Mouse (Mus musculus) spleen, adult 2 months (tissue): Measurements from ENCODE around the gene Polr3a. TPM values are rescaled to one million over a fixed set of nuclear protein-coding genes. Genes with fewer than 3 reads are reported as not detected.

Experiments used
- DNase-seq, 2 experiments: peaks; one replicate each; pipeline versions ENCODE4 v3.0.0 to v3.0.0-alpha.2; 2012 to 2021; ENCODE audit warnings: low spot score in 2 of 2, low read depth in 1 of 2
- H3K27ac ChIP-seq: fragments of 200-500 bp; 2 replicates; pipeline ENCODE4 v1.5.1; 2012; ENCODE audit warnings: low read length, inconsistent platforms; ENCODE audit not compliant: insufficient read depth
- H3K27me3 ChIP-seq: fragments of 200-500 bp; 2 replicates; pipeline ENCODE4 v1.6.1; 2012; ENCODE audit warnings: mild to moderate bottlenecking, moderate library complexity, low read length, inconsistent platforms; ENCODE audit not compliant: control insufficient read depth, insufficient read depth
- H3K36me3 ChIP-seq: fragments of 200-500 bp; 2 replicates; pipeline ENCODE4 v1.6.1; 2012; ENCODE audit warnings: mild to moderate bottlenecking, low read length, inconsistent platforms; ENCODE audit not compliant: control insufficient read depth, insufficient read depth
- H3K4me1 ChIP-seq: fragments of 200-500 bp; 2 replicates; pipeline ENCODE4 v1.6.1; 2011; ENCODE audit warnings: inconsistent platforms; ENCODE audit not compliant: control insufficient read depth, insufficient read depth, insufficient read length
- H3K4me3 ChIP-seq: fragments of 200-500 bp; 2 replicates; pipeline ENCODE4 v1.5.1; 2011; ENCODE audit warnings: mild to moderate bottlenecking, inconsistent platforms; ENCODE audit not compliant: insufficient read depth, insufficient read length; ENCODE audit errors: extremely low read depth
- CTCF ChIP-seq: fragments of 200-500 bp; IDR thresholded peaks from 2 replicates; pipeline ENCODE4 v1.5.1; 2011; ENCODE audit warnings: mild to moderate bottlenecking, inconsistent platforms; ENCODE audit not compliant: insufficient read depth, insufficient read length, insufficient replicate concordance; ENCODE audit errors: extremely low read depth
- POLR2A ChIP-seq: fragments of 200-500 bp; IDR thresholded peaks from 2 replicates; pipeline ENCODE4 v1.6.1; 2011; ENCODE audit warnings: low read depth, low read length, inconsistent platforms
- WGBS: fragments of 180-500 bp; shearing (Covaris S2); methylation state at CpG from one replicate; pipeline ENCODE4 v1.1.7; 2018; 5-methylcytosine and 5-hydroxymethylcytosine counted together
- polyA plus RNA-seq: library from polyadenylated mRNA; depleted of rRNA; stranded (reverse); fragments of >200 nt; gene quantifications from 2 replicates; pipeline ENCODE4 v1.2.3, GENCODE M21; 2012

Gene Polr3a
- polyA plus RNA-seq, 1 experiment: 5.8 TPM

DNA sequence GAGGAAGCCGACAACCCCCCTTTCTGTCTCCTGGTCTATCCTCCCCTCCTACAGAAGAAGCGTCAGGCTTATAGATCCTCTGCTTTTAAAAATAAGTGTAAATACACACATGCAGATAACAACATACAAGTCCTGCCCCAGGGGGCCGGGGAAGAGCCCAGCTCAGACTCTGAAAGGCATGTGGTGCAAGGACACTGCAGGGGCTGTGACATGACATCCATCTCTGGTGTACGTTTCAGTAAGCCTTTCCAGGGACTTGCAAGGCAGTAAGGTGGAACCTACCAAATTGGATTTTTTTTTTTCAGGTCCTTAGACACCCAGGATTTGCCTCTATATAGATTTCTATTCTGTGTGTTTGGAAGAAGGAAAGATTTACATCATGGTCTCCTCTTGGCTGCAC, 14.4 kb upstream of the Polr3a start:
- Histone ChIP-seq H3K27me3 (no peaks in the 10 kb centered on the region), H3K27ac (no peak overlapping the region), H3K4me3 (no peak overlapping the region), H3K4me1 (no peaks in the 10 kb centered on the region), H3K36me3 (peaks cover 23% of the 10 kb centered on the region)
- no peak for TF ChIP-seq CTCF
- no peak for DNase-seq
- 91% methylated on average over 4 of the region's 4 CpGs for WGBS

DNA sequence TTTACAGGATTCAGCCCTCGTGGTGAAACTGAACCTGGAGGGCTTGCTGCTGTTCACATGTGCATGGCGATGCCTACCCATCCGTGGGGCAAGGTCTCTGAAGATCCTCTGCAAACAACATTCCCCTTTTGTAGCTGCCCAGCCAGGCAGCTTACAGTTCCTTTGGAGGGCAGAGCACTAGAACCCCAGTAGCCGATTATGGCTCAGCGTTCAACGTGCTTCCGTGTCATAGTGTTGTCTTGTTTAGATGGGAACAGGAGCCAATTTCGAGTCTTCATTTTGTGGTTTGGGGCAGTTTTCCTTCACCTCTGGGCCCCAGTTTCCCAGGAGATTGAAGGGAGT, 14.0 kb upstream of the Polr3a start:
- no peak for TF ChIP-seq CTCF
- TF ChIP-seq POLR2A: no peak
- DNase-seq: no peak
- H3K4me1 ChIP-seq: no peaks in the 10 kb centered on the region
- no peak overlapping the region for H3K27ac ChIP-seq
- 71% methylated on average over 8 of the region's 8 CpGs for WGBS
- H3K27me3 ChIP-seq: no peaks in the 10 kb centered on the region
- peaks cover 24% of the 10 kb centered on the region for H3K36me3 ChIP-seq
- H3K4me3 ChIP-seq: no peak overlapping the region

DNA sequence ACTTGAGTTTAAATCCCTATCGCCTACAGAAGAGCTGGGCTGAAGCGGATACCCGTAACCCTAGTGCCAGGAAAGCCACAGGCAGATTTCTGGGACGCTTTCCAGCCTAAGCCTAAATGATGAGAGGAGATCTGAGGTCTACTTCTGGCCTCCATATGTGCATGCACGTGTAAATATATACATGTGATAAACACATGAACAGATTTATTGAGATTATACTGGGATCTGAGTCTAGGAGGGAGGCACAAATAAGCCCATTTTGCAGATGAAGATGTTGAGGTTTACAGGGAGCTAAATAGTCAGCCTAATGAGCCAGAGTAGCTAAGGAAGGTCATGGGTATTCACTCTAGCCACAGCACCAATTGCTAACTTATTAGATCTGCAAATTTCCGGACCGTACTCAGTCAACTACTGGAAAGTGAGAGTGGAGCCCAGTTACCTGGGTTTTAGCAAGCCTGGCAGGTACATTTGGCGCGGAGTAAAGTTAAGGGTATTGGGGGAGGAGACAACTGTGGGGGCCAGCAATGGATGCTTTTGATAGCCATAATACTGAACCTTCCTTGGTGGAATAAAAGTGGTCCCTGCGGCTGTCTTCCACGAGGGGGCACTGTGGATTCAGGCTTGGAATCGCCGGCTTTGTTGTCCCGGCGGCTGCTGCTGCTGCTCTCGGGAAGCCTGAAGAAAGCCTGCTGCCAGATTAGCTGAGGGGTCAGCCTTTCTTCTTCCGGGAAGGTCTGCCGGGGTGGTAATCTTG, 13.4 kb upstream of the Polr3a start:
- H3K4me3 ChIP-seq: no peak overlapping the region
- DNase-seq: peak in 1 of 2 experiments; percentile 41
- no peaks in the 10 kb centered on the region for H3K27me3 ChIP-seq
- 38% methylated on average over 18 of the region's 18 CpGs for WGBS
- H3K27ac ChIP-seq: no peak overlapping the region
- TF ChIP-seq CTCF (peak; percentile 66; the same call in 1 of the 2 replicates), POLR2A (no peak)
- peaks cover 27% of the 10 kb centered on the region for H3K36me3 ChIP-seq
- H3K4me1 ChIP-seq: no peaks in the 10 kb centered on the region

DNA sequence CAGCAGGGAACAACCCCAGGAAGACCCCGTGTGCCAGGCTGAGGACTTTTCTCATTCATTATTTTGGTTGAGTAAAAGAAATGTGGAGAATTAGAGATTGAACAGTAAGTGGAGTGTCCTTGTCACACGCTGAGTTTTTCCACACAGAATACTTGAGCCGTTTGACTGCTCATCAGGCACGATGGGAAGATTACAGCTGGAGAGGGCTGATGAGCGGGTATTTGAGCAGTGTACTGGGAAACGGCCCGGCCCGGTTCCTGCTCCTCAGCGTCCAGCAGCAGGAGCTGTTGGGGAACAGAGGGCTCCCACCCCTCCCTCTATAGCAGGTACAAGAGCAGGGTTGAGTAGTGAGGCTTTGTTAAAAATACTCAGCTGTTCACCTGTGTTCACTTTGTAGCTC, 12.6 kb upstream of the Polr3a start:
- Histone ChIP-seq H3K4me1 (no peaks in the 10 kb centered on the region), H3K36me3 (peaks cover 31% of the 10 kb centered on the region), H3K4me3 (no peak overlapping the region), H3K27ac (no peak overlapping the region), H3K27me3 (no peaks in the 10 kb centered on the region)
- TF ChIP-seq POLR2A (no peak), CTCF (no peak)
- 79% methylated on average over 9 of the region's 9 CpGs for WGBS
- DNase-seq: no peak

DNA sequence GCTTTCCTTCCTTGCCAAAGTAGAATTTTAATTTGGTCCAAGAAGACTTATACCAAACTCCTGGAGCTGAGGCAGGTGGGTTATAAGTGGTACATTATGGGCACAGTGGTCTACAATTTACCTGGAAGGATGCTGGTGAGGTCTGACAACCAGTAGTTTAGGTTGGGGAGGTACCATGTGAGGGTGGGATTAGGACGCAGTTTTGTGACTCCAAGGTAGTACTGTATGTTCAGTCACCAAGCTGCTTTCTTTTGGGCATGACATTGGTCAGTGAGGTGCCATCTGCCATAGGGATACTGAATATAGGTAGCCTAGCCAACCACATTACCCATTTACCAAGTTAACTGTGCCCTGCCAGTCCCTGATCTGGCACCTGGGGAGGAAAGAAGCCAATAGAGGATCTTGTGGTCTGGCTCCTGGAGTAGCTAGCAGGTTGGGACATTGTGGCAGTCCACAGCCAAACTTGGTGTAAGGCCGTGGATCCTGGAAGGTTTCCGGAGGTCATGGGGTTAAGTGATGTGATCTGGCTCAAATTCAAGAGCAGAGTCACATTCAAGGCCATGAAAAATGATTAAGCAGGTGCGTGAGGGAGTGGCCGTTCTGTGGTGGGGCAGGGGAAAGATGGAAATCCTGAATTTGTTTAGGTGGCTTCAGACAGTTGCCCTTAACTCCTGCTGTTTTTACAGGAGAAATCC, 11.8 kb upstream of the Polr3a start:
- Histone ChIP-seq H3K36me3 (peaks cover 37% of the 10 kb centered on the region), H3K27me3 (no peaks in the 10 kb centered on the region), H3K4me3 (no peak overlapping the region), H3K4me1 (no peaks in the 10 kb centered on the region), H3K27ac (no peak overlapping the region)
- WGBS: 83% methylated on average over 5 of the region's 5 CpGs
- DNase-seq: no peak
- TF ChIP-seq POLR2A (no peak), CTCF (no peak)

DNA sequence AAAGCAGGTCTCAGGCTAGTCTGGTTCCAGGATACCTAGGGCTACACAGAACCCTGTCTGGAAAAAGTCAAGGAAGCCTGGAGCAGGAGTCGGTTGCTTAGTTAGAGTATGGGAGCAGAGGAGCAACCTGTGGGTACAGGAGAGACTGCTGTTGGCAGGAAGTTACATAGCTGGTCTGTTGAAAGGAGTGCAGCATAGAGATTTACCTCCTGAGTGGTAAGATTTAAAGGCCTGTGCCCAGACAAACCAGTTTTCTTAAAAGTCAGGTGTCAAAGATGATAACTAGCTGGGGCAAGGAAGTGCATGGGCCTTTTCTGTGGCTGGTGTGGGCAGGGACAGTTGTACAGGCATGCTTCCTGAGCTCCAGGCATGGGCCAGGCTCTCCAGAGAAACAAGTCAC, 10.6 kb upstream of the Polr3a start:
- Histone ChIP-seq H3K4me3 (no peak overlapping the region), H3K27me3 (no peaks in the 10 kb centered on the region), H3K4me1 (no peaks in the 10 kb centered on the region), H3K27ac (no peak overlapping the region), H3K36me3 (peaks cover 44% of the 10 kb centered on the region)
- WGBS: 91% methylated on average over 1 of the region's 1 CpGs
- no peak for TF ChIP-seq CTCF
- TF ChIP-seq POLR2A: no peak
- no peak for DNase-seq

DNA sequence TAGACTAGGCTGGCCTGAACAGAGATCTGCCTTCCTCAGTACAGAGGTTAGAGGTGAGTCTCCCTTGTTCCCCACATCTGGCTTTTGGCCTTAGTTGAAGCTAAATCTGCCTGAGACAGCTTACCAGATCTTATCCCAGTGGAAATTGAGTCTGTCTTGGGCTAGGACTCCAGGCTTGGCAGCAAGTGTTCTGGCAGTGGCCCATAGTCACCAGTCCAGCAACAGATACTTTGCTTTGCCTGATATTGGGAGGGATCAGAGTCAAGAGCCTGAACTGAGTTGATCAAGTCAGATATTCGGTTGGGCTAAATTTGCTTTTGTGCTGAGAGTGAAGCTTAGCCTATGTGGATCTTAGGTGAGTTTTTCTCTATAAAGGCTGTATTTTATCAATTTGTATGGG, 9.6 kb upstream of the Polr3a start:
- no peak for DNase-seq

More for the DNA sequence above, 9.6 kb upstream of the Polr3a start:
- Histone ChIP-seq H3K4me1 (peaks cover under 1% of the 10 kb centered on the region; the same call in 1 of the 2 replicates), H3K27ac (no peak overlapping the region), H3K4me3 (no peak overlapping the region), H3K36me3 (peaks cover 48% of the 10 kb centered on the region), H3K27me3 (no peaks in the 10 kb centered on the region)
- TF ChIP-seq POLR2A (no peak), CTCF (no peak)
- WGBS: 93% methylated on average over 1 of the region's 1 CpGs
